Mouse (Mus musculus) megakaryocyte, embryonic 14.5 days (primary cell): ENCODE measurements around the gene Apba1.

ENCODE experiments used
- FLI1 ChIP-seq: IDR thresholded peaks from 2 replicates; pipeline ENCODE4 v1.6.1; 2012; ENCODE audit warnings: low read length, inconsistent platforms, mixed read lengths
- GATA1 ChIP-seq: IDR thresholded peaks from 3 replicates; pipeline ENCODE4 v1.6.1; 2012; ENCODE audit warnings: mixed read lengths, low read length, inconsistent platforms, borderline replicate concordance

GRCm38 (mm10) chr19:23834721-23835120, 76.0 kb downstream of the Apba1 start:
- TF ChIP-seq GATA1 (no peak), FLI1 (no peak)
